Mouse (Mus musculus) skeletal muscle tissue, adult 2 months (tissue): ENCODE measurements around the gene Gm10283.
"Not testable (repeated sequence)": the region's sequence is repeated elsewhere in the genome, so short reads cannot be mapped to it uniquely, and the experiment has no call there.

Experiments used
- DNase-seq: peaks from one replicate; pipeline ENCODE4 v3.0.0-alpha.2; 2012; ENCODE audit warnings: low read depth, low spot score

Gm10283 gene

GRCm38 (mm10) chr8:60503098-60503497, at the start of gene Gm10283:
TSS of gene Gm10283 (minus strand) at chr8:60503198.
- no peak for DNase-seq

- no peak for DNase-seq
Measured at GRCm38 (mm10) chr8:60534945-60535344, 31.9 kb upstream of the Gm10283 start.

- no peak for DNase-seq
Measured at GRCm38 (mm10) chr8:60518286-60518685, 15.3 kb upstream of the Gm10283 start.

GRCm38 (mm10) chr8:60505653-60506521, 2.9 kb upstream of the Gm10283 start, which contains the start of gene Aadat:
TSS of gene Aadat (plus strand) at chr8:60505932.
- DNase-seq, result peak; percentile 20

GRCm38 (mm10) chr8:60495046-60495445, 8.0 kb downstream of the Gm10283 start:
- DNase-seq, result not testable (repeated sequence)

GRCm38 (mm10) chr8:60494606-60495005, 8.4 kb downstream of the Gm10283 start:
- no peak for DNase-seq

GRCm38 (mm10) chr8:60492471-60492870, 10.5 kb downstream of the Gm10283 start:
- no peak for DNase-seq

GRCm38 (mm10) chr8:60491871-60492270, 11.1 kb downstream of the Gm10283 start:
- DNase-seq, result no peak

- no peak for DNase-seq
Measured at GRCm38 (mm10) chr8:60490147-60490546, 12.9 kb downstream of the Gm10283 start.

GRCm38 (mm10) chr8:60466686-60467335, 36.2 kb downstream of the Gm10283 start:
- DNase-seq, result peak; percentile 11

GRCm38 (mm10) chr8:60449296-60449695, 53.7 kb downstream of the Gm10283 start:
- no peak for DNase-seq

GRCm38 (mm10) chr8:60444989-60445388, 58.0 kb downstream of the Gm10283 start:
- no peak for DNase-seq

GRCm38 (mm10) chr8:60438557-60438956, 64.4 kb downstream of the Gm10283 start:
- no peak for DNase-seq

GRCm38 (mm10) chr8:60436872-60437271, 66.1 kb downstream of the Gm10283 start:
- no peak for DNase-seq

GRCm38 (mm10) chr8:60432649-60433048, 70.3 kb downstream of the Gm10283 start:
- DNase-seq, result no peak

GRCm38 (mm10) chr8:60406358-60406757, 96.6 kb downstream of the Gm10283 start:
- DNase-seq, result no peak

- DNase-seq, result no peak
Measured at GRCm38 (mm10) chr8:60404994-60405548, 97.9 kb downstream of the Gm10283 start.

- DNase-seq, result no peak
Measured at GRCm38 (mm10) chr8:60393675-60394074, 109.3 kb downstream of the Gm10283 start.

- DNase-seq, result no peak
Measured at GRCm38 (mm10) chr8:60386589-60386988, 116.4 kb downstream of the Gm10283 start.
